Mouse (Mus musculus): ENCODE results near the gene Slc35f4. TPM values are rescaled to one million over a fixed set of nuclear protein-coding genes. Genes with fewer than 3 reads are reported as not detected.

Gene Slc35f4
- total RNA-seq, 2 experiments from 2014 or later = 18.8 to 20.9 TPM

DNA sequence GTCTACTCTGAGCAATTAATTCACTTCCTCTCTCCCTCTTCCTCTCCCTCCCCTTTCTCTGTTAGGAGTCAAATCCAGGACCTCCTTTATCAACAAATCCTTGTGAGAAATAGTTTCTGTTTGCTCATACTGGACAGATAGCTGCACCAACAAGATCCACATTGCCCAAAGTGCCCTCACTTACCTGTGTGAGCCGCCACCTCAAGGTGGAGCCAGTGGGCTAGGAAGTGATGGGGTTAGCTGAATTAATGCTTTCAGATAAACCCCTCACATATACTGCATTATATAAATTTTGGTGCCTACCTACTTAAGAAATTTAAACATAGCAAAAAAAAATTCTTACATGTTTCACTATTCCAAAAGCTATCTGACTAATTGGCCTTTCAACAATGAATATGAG is 133.4 kb downstream of the Slc35f4 start:
- intact Hi-C loops (cut with DNase I) = no loop called here
- DNase-seq (ENCODE audit: low spot score in 2 of 2) = no peak

DNA sequence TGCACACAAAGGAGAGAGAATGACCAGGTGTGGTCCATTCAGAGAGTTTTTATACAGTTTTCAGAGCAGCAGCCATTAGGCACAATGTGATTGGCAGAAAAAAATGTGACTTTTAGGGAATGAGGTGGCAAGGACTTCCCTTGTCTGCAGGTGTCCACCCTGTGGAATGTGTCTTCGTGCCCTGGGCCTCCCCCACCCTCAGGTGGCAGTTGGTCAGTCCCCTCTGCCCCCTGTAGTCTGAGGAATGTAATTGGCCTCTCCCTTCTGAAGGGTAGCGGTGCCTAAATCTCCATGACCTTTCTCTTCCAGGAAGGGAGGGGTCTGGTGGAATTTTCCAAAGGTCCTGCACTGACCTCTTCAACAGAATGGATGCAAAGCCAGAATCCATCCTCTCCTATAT is 163.7 kb downstream of the Slc35f4 start:
- DNase-seq (ENCODE audit: low spot score in 2 of 2) = no peak
- intact Hi-C loops (cut with DNase I) = no loop called here

DNA sequence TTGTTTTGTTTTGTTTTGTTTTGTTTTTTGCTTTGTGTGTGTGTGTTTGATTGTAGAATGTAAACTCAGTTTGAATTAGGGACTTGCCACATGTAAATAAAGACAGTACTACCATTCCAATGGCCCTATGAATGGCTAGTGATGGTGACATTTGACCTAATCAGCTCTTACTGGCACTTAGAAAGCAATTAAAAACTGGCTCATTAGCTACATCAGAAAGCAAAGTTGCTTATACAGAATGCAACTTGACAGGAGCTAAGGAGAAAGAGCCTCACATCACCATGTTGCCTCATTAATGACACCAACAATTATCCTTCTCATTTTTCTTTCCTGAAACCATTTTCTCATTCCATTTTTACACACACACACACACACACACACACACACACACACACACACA is 170.3 kb downstream of the Slc35f4 start:
- no peak for DNase-seq (ENCODE audit: low spot score in 2 of 2)
- intact Hi-C loops (cut with DNase I) = no loop called here

DNA sequence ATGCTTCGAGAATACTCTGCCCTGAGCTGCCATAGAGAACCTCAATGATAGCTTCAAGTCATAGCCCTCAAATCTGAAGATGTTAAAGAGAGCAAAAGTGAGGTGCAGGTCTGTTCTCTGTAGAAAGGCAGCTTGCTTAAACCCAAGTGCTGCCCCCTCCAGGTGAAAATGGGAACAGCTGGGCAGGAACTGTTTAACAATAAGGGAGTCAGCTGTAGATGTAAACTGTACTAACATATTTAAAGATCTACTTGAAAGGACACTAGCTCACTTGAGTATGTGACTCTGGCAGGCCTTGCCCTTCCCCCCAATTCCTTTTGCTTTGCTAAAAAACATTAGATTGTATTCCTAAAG is 177.0 kb downstream of the Slc35f4 start:
- peak in 1 of 2 experiments; percentile 21 for DNase-seq (ENCODE audit: low spot score in 2 of 2)
- intact Hi-C loops (cut with DNase I) = loop anchor here (5.0 kb wide), 1 partner anchor 112 kb away; no protein-coding TSS in a partner anchor

DNA sequence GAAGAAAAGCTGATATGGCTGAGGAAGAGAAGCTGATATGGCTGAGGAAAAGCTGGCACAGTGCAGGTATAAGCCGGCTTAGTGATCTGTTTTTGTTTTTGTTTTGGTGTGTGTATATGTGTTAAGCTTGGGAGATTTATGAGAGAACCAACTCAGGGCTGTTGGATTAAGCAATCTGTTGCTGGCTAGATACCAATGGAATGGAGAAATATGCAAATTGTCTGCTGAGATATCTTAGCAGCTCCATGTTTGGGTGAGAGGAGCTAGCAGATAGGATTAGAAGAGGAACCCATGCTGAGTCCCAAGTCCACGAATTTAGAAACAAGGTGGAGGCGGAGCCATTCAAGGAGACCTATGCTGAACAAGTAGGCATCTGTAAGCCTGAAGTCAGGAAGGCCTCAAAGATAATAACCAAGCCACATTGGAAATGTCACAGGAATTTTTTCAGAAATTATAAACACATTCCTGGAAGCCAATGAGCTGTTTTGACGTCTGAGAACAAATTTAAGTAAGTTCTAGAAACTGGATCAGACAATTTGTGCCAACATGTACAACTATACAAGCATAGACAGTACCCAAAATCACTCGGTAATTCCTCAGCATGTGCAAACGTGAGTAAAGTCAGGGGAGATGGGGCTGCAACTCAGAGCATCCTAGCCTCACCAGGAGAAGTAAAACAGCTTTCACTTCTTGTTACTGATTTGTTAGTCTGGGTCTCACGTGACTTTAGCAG is 177.5 kb downstream of the Slc35f4 start:
- DNase-seq (ENCODE audit: low spot score in 2 of 2) = peak; percentile 11 to 78
- intact Hi-C loops (cut with DNase I) = loop anchor here (5.0 kb wide), 1 partner anchor 111 kb away; no protein-coding TSS in a partner anchor

DNA sequence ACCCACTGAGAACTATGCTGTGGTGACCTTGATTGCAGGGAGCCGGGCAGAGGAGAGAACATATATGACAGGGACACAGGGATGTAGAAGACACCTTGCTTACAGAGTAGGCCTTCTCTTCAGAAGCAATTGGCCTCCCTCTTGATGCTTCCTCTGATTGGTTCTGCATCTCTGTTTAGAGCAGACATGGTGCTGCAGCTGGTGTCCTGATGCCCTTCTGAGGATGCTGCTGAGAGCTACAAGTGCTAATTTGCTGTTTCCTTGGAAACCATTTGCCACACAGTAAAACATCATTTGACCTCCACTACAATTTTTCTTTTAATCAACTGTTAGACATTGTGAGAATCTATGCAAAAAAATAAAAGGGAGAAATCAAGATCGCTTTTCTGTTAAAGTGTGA is 180.0 kb downstream of the Slc35f4 start:
- intact Hi-C loops (cut with DNase I) = loop anchor here (5.0 kb wide), 1 partner anchor 109 kb away; no protein-coding TSS in a partner anchor

DNA sequence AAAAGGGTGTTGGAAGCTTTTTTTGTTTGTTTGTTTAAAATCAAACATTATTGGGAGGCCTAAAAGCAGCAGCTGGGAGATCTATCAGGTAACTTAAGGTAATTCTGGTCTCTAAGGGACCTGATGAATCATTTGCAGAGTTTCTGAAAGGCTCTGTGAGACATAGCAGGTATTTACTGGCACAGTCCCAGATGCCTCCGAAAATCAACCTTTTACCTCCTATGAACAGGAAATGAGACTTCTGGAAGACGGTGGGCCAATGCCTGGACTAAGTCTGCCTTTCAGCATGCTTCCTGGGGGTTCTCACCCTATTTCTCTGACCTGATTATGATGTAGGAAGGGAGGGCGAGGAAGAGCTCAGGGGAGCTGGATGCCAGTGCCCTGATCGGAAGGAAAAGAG is 188.8 kb downstream of the Slc35f4 start:
- no peak for DNase-seq (ENCODE audit: low spot score in 2 of 2)
- intact Hi-C loops (cut with DNase I) = no loop called here

More for the DNA sequence above, 180.0 kb downstream of the Slc35f4 start:
- DNase-seq (ENCODE audit: low spot score in 2 of 2) = no peak

DNA sequence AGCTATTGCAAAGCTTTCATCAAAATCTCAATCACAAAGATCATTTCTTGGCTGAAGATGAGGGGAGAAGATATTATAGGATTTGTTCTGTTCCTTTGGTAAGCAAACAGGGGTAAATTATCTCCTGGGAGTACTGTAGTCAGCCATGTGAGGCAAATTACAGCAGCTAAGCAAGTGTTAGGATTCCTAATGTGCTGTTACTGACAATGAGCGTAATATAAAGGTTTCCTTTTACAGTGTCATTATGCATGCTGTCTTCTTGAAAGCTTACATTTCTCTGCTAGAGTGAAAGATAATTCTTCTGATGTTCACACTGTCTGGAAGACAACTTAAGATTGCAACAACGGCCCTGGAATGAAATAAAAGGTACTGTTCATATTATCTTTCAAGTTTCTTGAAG is 192.0 kb downstream of the Slc35f4 start:
- intact Hi-C loops (cut with DNase I) = no loop called here
- DNase-seq (ENCODE audit: low spot score in 2 of 2) = no peak

DNA sequence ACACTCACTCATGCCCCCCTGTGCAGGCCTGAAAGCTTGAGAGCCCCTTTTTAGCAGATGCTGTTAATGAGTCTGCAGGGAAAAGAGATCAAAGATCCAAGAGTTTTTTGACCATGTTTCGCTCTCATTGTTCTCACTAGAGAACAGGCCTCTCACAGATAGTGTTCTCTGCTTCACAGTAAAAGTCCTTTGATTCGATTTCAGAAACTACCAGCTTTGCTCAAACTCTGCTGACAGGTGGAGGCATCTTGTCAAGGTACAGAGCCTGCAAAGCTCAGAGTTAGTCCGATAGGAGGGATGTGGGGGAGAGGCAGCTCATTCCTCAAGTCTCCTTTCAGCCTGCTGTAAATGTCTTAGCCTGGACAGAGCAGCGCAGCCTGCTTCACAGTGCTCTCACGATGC is 209.4 kb downstream of the Slc35f4 start:
- intact Hi-C loops (cut with DNase I) = no loop called here
- no peak for DNase-seq (ENCODE audit: low spot score in 2 of 2)

DNA sequence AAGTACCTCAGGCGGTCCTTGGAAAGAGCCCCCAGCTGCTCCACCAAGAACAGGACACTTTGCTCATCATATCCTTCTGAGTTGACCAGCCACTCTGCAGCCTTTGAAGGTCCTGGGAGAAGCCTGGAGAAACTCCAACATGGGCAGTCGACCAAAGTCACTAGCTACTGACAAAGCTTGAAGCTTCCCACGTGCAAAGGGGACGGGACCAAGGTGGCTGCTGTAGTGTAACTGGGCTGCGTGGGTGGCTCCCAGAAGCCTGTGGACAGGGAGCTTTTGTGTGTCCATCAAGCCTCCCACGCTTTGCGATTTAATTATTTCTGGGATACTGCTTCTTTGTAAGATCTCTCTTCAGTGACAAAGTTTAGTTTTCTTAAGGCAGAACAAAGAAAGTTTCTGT is 211.9 kb downstream of the Slc35f4 start:
- intact Hi-C loops (cut with DNase I) = no loop called here
- DNase-seq (ENCODE audit: low spot score in 2 of 2) = no peak

DNA sequence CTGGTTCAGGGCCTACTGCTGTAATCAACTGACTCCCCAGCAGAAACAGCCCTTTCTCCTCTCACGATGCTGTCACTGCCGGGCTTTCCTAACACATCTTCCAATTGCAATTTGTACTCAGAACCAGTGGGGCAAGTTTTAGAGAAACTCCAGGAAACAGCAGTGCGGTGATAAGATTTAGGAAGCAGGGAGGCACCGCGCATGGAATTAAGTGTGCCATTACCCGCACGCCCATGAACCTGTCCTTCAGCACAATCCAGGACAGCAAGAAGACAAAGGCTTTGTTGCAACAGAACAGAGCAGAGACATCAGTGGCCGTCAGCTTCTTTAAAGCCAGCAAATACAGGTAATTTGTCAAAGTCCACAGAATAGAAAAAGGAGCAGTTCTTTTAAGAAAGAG is 212.5 kb downstream of the Slc35f4 start:
- DNase-seq (ENCODE audit: low spot score in 2 of 2) = no peak
- intact Hi-C loops (cut with DNase I) = no loop called here

DNA sequence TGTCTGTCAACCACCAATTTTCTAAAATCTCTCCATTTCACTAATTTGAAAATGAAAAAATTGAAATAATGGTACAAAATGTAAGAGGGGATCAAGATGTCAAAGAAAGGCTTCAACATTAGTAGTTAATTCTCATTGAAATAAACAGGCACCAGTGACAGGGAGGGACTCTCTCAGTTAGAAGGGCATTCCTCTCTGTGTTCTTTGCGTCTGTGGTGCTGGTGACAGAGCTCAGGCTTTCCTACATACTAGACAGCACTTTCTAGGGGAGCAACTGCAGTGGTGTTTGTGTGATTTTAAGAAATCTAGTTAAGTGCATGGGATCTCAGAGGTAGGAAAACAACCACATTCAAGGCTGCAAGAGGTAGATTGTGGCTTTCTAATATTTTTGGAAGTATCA is 214.3 kb downstream of the Slc35f4 start:
- intact Hi-C loops (cut with DNase I) = no loop called here

DNA sequence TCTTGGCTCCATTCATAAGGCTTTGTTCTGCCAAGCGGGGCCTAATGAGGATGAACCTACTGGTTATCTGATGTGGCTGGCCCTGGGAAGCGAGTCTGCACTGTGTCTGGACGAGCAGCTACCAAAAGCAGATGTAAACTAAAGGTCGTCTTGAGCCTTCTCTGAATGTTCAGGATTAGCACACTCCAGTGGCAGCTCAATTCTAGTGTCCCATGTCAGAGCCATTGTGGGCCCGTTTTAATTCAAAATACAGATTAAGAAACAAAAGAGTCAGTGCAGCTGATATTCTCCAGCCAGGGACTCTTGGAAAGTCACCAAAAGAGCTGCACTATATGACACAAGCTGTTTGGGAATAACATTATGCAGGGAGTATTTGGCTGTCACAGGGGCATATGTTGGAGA is 214.8 kb downstream of the Slc35f4 start:
- intact Hi-C loops (cut with DNase I) = no loop called here
- no peak for DNase-seq (ENCODE audit: low spot score in 2 of 2)

More for the DNA sequence above, 214.3 kb downstream of the Slc35f4 start:
- DNase-seq (ENCODE audit: low spot score in 2 of 2) = no peak

DNA sequence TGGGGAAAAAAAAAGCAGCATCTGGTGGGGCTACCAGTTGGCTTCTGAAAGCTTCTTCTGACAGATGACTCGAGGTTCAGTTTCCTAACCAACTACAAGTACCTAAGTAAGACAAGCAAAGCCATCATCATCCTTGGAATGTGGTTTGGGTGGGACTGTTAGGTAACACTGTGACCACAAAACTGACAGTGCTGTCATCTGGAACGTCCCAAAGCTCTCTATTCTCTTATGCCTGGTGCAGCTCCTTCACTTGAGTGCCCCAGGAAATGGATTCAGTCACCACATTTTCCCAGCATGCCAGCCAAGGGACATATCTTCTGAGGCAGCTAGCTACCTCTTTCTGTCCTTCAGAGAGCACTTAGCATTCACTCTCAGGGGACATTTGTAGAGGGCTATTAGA is 216.2 kb downstream of the Slc35f4 start:
- intact Hi-C loops (cut with DNase I) = no loop called here
- no peak for DNase-seq (ENCODE audit: low spot score in 2 of 2)

DNA sequence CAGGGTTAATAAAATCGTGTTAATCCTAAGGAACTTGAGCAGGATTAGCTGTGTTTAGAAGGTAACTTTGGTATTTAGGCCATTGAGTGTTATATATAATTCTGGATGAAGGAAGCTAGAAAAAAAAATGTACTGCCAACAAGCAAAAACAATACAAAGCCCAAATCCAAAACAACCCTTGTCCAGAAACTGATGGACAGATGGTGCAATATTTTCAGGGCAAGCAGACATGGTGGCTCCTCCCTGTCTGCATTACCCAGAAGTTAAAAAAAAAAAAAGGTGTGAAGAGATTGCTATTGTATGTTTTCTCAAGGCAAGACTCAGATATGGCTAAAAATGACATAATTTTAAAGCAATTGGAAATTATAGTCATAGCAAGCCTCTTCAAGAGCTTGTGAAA is 217.3 kb downstream of the Slc35f4 start:
- intact Hi-C loops (cut with DNase I) = no loop called here
- no peak for DNase-seq (ENCODE audit: low spot score in 2 of 2)

DNA sequence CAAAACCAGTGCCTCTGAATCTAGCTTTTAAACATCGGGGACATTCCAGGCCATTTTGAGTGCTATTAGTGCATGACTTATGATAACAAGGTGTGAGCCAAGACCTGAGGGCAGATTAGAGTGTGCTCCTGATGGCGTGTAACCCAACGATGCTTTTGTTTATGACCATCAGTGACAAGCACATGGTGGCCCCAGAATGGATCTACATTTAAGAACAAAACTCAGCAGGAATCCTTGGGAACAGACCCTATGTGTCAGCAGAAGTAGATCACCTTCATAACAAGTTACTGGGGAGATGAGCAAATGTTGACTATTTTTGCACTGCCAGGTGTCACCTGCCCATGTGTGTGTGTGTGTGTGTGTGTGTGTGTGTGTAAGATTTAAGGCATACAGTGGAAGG is 218.0 kb downstream of the Slc35f4 start:
- intact Hi-C loops (cut with DNase I) = no loop called here
- no peak for DNase-seq (ENCODE audit: low spot score in 2 of 2)

DNA sequence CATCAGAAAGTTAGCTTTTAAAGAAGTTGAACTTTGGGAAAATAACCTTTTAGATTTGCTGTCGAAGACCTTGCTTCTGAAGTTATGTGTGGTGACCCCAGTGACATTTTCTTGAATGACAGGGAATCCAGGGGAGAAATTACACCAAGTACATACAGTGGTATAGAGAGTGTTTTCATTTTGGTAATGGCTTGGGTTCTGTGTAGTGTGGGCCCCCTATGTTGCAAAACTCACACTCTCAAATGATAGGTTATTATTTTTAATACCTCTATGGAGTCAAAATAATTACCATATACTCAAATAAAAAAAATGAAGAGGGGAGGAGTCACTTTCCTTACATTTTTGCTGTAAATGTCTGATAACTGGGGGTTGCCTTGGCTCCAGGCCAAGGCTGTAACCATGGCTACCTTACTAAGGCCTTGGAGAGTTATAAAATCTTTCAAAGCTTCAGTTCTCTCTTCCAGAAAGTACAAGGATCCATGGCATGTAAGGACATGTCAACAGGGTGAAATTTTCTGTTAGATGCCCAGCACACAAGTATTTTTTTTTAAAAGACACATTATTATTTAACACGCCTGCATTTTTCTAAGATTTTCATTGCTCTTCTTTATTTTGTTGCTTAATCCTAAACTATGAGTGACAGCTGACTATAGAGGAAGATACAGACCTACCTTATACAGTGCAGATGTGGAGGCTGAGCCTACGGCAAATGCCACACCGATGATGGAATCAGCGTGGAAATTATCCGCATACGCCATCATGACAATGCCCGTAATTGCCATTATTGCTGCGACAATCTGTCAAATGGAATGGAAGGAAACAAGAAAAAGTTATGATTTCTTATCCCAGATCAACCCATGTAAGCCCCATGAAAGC is 220.1 kb downstream of the Slc35f4 start:
- no peak for DNase-seq (ENCODE audit: low spot score in 2 of 2)
- intact Hi-C loops (cut with DNase I) = no loop called here

DNA sequence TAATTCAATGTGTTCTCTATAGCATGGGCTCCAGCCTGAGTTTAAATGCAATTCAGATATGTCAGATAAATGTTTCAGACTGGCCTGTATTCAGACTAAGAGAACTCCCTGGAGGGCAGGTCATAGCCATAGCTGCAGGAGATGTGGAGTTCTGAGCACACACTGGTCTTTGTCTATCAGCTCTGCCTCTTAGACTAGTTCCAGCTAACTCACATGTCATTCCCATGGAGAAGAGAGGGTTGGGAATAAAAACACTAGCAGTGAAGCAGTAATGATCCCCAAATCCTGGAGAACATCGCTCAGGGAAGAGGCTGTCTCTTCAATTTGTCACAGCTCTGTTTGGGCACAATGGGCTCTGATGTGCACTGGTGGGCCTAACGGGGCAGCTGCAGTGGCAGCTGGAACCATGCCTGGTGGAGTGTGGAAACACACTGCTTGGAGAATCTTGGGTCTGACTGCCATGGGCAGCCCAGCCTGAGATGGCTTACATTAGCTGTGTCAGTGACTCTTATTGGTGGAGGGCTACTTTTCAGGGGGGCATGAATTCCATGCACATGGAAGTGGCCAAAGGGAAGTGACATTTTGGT is 223.5 kb downstream of the Slc35f4 start:
- no peak for DNase-seq (ENCODE audit: low spot score in 2 of 2)
- intact Hi-C loops (cut with DNase I) = no loop called here

DNA sequence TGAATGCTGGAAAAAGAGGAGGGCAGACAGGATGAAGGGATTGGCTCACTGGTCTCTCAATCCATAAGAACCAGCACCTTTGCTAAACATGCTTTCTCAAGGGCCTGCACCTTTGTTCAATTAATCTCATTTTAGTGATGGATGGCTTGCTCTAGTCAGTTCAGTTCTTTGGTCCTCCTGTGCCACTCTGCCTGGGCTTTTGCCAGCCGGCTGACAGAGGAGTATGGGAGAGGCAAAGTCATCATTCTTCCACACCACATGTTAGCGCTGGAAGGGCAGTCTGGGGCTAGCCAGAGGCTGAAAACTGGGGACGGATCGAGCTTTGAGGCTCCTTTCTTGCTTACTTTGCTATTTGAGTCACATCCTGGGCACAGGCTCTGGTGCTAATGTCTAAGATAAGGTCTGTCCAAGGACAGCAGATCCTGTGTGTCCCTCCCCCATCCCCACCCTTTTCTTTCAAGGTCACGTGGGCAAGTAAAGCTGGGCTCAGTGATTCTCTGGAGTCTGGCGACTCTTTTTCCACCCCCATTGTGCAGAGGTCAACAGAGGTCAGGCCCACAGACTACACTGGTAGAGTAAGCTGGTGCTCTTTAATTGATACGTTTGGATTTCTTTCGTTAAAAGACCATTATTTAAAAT is 224.7 kb downstream of the Slc35f4 start:
- DNase-seq (ENCODE audit: low spot score in 2 of 2) = no peak
- intact Hi-C loops (cut with DNase I) = no loop called here

DNA sequence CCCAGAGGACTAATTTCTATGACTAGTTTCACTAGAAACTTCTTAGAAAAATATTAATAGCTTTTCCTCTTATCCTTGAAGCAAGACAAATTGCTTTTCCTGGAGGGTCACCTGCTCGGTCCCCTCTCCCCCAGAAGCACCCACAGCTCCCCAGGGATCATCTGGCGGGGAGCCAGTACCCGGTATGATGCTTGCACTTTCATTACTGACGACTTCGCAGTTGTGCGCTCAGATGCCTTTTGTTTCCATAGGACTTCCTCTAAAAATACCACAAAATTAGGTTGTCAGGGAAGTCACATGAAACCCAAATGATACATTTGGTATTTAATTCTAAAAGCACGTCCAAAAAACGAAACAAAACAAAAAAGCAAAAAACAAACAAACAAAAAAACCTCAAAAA is 225.5 kb downstream of the Slc35f4 start:
- no peak for DNase-seq (ENCODE audit: low spot score in 2 of 2)
- intact Hi-C loops (cut with DNase I) = no loop called here

Data from left cerebral cortex, postnatal 25 days (tissue).